Mouse (Mus musculus): ENCODE data around the gene Epb41l1. TPM values are rescaled to one million over a fixed set of nuclear protein-coding genes. Genes with fewer than 3 reads are reported as not detected.

Epb41l1 gene
- polyA plus RNA-seq, 1 experiment from 2014 or later = 2.1 TPM

DNA sequence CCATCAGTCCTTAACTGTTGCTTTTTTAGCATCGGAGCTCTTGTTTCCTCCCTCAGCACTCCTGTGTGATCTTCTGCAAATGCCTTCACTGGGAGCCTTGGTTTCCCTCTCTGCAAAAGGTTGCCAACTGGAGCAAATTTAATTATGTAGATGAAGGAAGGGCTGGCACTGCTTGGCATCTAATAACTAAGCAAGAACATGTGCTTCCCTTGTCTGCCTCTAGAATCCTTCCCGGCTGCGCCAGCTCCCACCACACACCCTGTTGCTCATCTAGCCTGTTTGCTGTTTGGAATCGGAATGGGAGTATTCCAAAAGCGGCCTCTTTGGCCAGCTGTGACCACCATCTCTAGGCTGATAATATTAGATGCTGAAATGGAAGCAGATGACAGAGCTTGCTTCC is 98.9 kb downstream of the Epb41l1 start:
- H3K36me3 ChIP-seq (ENCODE audit: control insufficient read depth, insufficient read depth, low read length) = peaks cover 3% of the 10 kb centered on the region; the same call in 1 of the 2 replicates
- no peaks in the 10 kb centered on the region for H3K27me3 ChIP-seq (ENCODE audit: control insufficient read depth, insufficient read depth, low read depth, low read length)
- no peak overlapping the region for H3K9ac ChIP-seq (ENCODE audit: low read length)
- WGBS = 83% methylated on average over 5 of the region's 5 CpGs
- ATAC-seq (ENCODE audit: low read depth) = no peak
- H3K4me1 ChIP-seq (replicated peaks; ENCODE audit: control insufficient read depth, insufficient read depth, low read length) = no peaks in the 10 kb centered on the region
- H3K27ac ChIP-seq (ENCODE audit: low read length) = no peak overlapping the region
- H3K4me2 ChIP-seq (ENCODE audit: low read depth, low read length) = no peak overlapping the region
- no peaks in the 10 kb centered on the region for H3K9me3 ChIP-seq (ENCODE audit: control insufficient read depth, low read length)
- H3K4me3 ChIP-seq (ENCODE audit: low read length) = no peak overlapping the region

DNA sequence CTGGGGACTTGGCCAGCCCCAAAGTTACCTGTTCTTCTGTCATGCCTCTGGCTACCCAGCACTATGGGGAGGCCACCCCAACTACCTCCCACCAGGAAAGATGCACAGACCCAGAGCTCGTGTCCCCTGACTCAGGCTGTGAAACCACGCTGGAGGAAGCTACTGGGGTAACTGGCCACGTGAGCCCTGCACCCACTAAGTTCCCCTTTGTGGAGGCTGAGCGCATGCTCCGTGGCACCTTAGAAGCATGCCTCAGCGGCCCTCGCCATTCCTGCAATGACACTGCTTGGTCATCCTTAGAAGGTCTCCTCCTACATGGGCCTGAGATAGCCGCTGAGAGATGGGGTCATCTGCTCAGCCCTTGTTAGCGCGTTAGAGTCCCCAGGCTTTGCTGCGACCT is 102.3 kb downstream of the Epb41l1 start:
- Histone ChIP-seq H3K4me1 (replicated peaks; ENCODE audit: control insufficient read depth, insufficient read depth, low read length) (no peaks in the 10 kb centered on the region), H3K4me2 (ENCODE audit: low read depth, low read length) (no peak overlapping the region), H3K27me3 (ENCODE audit: control insufficient read depth, insufficient read depth, low read depth, low read length) (no peaks in the 10 kb centered on the region), H3K9me3 (ENCODE audit: control insufficient read depth, low read length) (no peaks in the 10 kb centered on the region), H3K27ac (ENCODE audit: low read length) (no peak overlapping the region), H3K4me3 (ENCODE audit: low read length) (no peak overlapping the region), H3K36me3 (ENCODE audit: control insufficient read depth, insufficient read depth, low read length) (0 out of 2 replicates have a peak, but pooled peaks cover 2% of the 10 kb centered on the region), H3K9ac (ENCODE audit: low read length) (no peak overlapping the region)
- ATAC-seq (ENCODE audit: low read depth) = no peak
- WGBS = 87% methylated on average over 11 of the region's 11 CpGs

DNA sequence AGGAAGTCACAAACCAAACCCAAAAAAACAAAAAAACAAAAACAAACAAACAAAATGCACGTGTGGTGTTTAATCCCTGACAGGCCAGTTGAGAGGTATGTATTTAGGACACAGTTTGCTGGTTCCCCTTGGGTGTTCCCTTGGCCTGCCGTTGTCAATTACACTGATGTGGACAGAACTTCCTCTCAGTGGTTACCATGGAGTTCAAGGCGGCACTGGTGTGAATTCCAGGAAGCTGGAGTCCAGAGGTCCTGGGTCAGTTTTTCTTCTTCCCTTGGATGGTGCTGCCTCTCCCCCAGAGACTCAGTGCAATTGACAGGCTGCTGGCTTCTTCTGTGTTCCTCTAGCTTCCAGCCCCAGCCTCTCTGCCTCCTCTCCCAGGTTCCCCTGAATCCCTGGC is 103.4 kb downstream of the Epb41l1 start:
- 0 out of 2 replicates have a peak, but pooled peaks cover 2% of the 10 kb centered on the region for H3K36me3 ChIP-seq (ENCODE audit: control insufficient read depth, insufficient read depth, low read length)
- H3K4me3 ChIP-seq (ENCODE audit: low read length) = no peak overlapping the region
- no peak overlapping the region for H3K4me2 ChIP-seq (ENCODE audit: low read depth, low read length)
- H3K4me1 ChIP-seq (replicated peaks; ENCODE audit: control insufficient read depth, insufficient read depth, low read length) = no peaks in the 10 kb centered on the region
- ATAC-seq (ENCODE audit: low read depth) = no peak
- 26% methylated on average over 3 of the region's 3 CpGs for WGBS
- H3K9me3 ChIP-seq (ENCODE audit: control insufficient read depth, low read length) = no peaks in the 10 kb centered on the region
- no peak overlapping the region for H3K9ac ChIP-seq (ENCODE audit: low read length)
- H3K27ac ChIP-seq (ENCODE audit: low read length) = no peak overlapping the region
- no peaks in the 10 kb centered on the region for H3K27me3 ChIP-seq (ENCODE audit: control insufficient read depth, insufficient read depth, low read depth, low read length)

DNA sequence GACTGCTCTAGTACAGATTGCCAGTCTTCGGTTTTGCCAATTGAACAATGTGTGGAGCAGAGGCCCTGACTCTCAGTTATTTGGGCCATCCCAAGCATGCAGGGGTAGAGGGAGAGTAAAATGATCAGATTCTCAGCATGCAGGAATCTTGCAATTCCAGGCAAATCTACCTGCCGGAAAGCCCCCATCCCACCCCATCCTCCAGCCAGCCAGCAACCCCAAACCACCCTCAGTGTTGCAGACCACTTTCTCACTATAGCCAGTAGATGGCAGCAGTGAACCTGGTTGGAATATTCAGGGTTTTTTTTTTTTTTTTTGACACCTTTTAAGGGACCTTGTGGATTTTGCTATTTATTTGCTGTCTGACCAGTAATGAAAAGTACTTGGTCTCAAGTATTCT is 109.0 kb downstream of the Epb41l1 start:
- 57% methylated on average over 2 of the region's 2 CpGs for WGBS
- ATAC-seq (ENCODE audit: low read depth) = no peak

DNA sequence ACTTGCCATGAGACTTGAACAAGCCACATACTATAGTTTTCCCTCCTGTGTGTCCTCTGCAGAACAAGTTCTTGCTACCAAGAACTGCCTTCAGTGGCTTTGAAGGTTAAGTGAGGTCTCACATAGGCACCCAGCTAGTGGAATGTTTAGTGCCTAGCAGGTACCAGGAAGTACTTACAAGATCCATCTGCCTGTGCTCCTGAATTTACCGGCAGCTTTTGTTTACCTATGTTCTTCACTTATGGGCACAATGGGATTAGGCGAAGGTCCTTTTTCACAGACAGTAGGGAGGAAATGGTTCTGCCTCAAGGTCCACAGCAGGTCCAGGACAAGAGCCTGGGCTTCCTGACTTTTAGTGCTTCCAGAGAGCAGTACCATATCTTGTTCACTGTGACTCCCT is 112.5 kb downstream of the Epb41l1 start:
- no peaks in the 10 kb centered on the region for H3K27me3 ChIP-seq (ENCODE audit: control insufficient read depth, insufficient read depth, low read depth, low read length)
- no peaks in the 10 kb centered on the region for H3K9me3 ChIP-seq (ENCODE audit: control insufficient read depth, low read length)
- no peaks in the 10 kb centered on the region for H3K36me3 ChIP-seq (ENCODE audit: control insufficient read depth, insufficient read depth, low read length)
- no peak for ATAC-seq (ENCODE audit: low read depth)
- WGBS = 38% methylated on average over 2 of the region's 2 CpGs
- H3K4me1 ChIP-seq (replicated peaks; ENCODE audit: control insufficient read depth, insufficient read depth, low read length) = peaks cover 3% of the 10 kb centered on the region; the same call in 1 of the 2 replicates
- no peak overlapping the region for H3K9ac ChIP-seq (ENCODE audit: low read length)
- no peak overlapping the region for H3K4me3 ChIP-seq (ENCODE audit: low read length)
- H3K4me2 ChIP-seq (ENCODE audit: low read depth, low read length) = no peak overlapping the region
- H3K27ac ChIP-seq (ENCODE audit: low read length) = no peak overlapping the region

More for the DNA sequence above, 109.0 kb downstream of the Epb41l1 start:
- Histone ChIP-seq H3K36me3 (ENCODE audit: control insufficient read depth, insufficient read depth, low read length) (no peaks in the 10 kb centered on the region), H3K27me3 (ENCODE audit: control insufficient read depth, insufficient read depth, low read depth, low read length) (no peaks in the 10 kb centered on the region), H3K4me1 (replicated peaks; ENCODE audit: control insufficient read depth, insufficient read depth, low read length) (peaks cover 3% of the 10 kb centered on the region; the same call in 1 of the 2 replicates), H3K4me2 (ENCODE audit: low read depth, low read length) (no peak overlapping the region), H3K4me3 (ENCODE audit: low read length) (no peak overlapping the region), H3K9me3 (ENCODE audit: control insufficient read depth, low read length) (no peaks in the 10 kb centered on the region), H3K27ac (ENCODE audit: low read length) (no peak overlapping the region), H3K9ac (ENCODE audit: low read length) (no peak overlapping the region)

DNA sequence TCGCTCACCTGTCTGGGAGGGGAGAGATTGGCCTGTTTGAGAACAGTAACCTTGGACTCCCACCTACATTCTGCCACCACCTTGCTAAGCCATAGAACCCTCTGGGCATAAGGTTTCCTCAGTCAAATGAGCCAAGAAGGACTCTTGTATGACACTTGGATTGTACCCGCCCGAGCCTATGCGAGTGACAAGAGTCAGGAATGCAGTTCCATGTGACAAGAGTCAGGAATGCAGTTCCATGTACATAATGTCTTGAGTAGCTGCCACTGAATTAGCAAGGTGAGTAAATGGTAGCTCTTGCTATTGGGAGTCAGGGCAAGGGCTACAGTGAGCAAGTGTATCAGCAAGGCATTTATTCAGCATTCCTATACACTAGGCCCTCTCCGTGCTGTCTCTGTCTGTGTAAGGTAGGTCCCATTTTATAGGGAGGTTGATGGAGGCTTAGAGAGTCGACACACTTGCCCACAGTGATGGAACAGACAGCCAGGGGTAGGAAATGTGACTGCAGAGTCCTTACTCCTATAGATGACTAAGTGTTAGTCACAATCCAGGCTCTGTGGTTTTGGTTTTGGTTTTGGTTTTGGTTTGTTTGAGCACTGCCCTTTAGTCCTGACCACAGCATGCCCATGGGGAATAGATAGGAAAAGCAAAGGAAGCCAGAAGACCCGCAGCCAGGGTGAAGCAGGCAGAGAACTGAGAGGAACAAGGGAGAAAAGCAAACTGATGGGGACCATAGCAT is 118.3 kb downstream of the Epb41l1 start:
- WGBS = 57% methylated on average over 7 of the region's 7 CpGs
- no peaks in the 10 kb centered on the region for H3K9me3 ChIP-seq (ENCODE audit: control insufficient read depth, low read length)
- H3K27ac ChIP-seq (ENCODE audit: low read length) = no peak overlapping the region; the same call in 1 of the 2 replicates
- ATAC-seq (ENCODE audit: low read depth) = peak; percentile 70
- H3K9ac ChIP-seq (ENCODE audit: low read length) = no peak overlapping the region
- H3K4me1 ChIP-seq (replicated peaks; ENCODE audit: control insufficient read depth, insufficient read depth, low read length) = no peaks in the 10 kb centered on the region
- H3K27me3 ChIP-seq (ENCODE audit: control insufficient read depth, insufficient read depth, low read depth, low read length) = no peaks in the 10 kb centered on the region
- H3K4me2 ChIP-seq (ENCODE audit: low read depth, low read length) = no peak overlapping the region
- H3K4me3 ChIP-seq (ENCODE audit: low read length) = no peak overlapping the region
- H3K36me3 ChIP-seq (ENCODE audit: control insufficient read depth, insufficient read depth, low read length) = no peaks in the 10 kb centered on the region

DNA sequence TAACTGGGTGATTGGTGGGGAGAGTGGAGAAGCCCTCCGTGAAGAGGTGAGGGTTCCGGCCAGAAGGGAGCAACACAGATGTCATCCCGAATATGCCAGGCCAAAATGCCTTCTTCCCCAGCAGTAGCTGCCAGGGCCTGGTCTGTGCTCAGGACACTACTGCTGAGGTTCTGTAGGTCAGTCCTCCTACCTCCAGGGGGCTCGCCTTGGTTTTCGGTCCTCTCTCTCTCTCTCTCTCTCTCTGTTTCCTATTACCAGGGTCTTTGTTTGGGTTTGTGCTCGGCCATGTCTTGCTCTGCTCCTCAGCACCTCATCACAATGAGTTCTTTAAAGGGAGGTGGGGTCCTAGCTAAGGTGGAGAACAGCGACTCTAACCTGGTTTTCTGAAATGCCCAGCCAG is 120.3 kb downstream of the Epb41l1 start:
- no peak overlapping the region for H3K9ac ChIP-seq (ENCODE audit: low read length)
- no peak for ATAC-seq (ENCODE audit: low read depth)
- H3K36me3 ChIP-seq (ENCODE audit: control insufficient read depth, insufficient read depth, low read length) = no peaks in the 10 kb centered on the region
- no peak overlapping the region for H3K4me3 ChIP-seq (ENCODE audit: low read length)
- H3K27me3 ChIP-seq (ENCODE audit: control insufficient read depth, insufficient read depth, low read depth, low read length) = no peaks in the 10 kb centered on the region
- 83% methylated on average over 7 of the region's 7 CpGs for WGBS
- no peaks in the 10 kb centered on the region for H3K4me1 ChIP-seq (replicated peaks; ENCODE audit: control insufficient read depth, insufficient read depth, low read length)
- H3K4me2 ChIP-seq (ENCODE audit: low read depth, low read length) = no peak overlapping the region
- no peak overlapping the region for H3K27ac ChIP-seq (ENCODE audit: low read length)
- no peaks in the 10 kb centered on the region for H3K9me3 ChIP-seq (ENCODE audit: control insufficient read depth, low read length)

DNA sequence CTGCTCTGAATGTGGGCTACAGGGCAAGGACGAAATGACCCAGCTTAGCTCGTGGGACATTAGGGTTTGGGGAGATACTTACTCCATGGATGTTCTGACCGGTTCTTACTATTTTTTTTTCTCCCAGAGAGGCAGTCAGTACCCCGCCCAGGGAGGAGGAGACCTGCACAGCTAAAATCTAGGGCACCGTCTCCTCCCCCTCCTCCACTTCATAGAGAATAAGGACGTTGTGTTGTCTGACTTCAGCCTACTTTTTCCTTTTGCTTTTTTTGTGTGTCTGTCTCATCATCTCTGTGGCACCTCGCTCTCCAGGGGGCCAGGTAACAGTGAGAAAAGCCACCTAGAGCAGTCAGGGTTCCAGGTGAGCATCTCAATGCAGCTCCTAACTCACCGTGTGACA is 121.7 kb downstream of the Epb41l1 start:
- no peak overlapping the region for H3K4me3 ChIP-seq (ENCODE audit: low read length)
- WGBS = 78% methylated on average over 8 of the region's 8 CpGs
- peaks cover 3% of the 10 kb centered on the region; the same call in 1 of the 2 replicates for H3K4me1 ChIP-seq (replicated peaks; ENCODE audit: control insufficient read depth, insufficient read depth, low read length)
- no peak overlapping the region for H3K27ac ChIP-seq (ENCODE audit: low read length)
- H3K9me3 ChIP-seq (ENCODE audit: control insufficient read depth, low read length) = no peaks in the 10 kb centered on the region
- H3K36me3 ChIP-seq (ENCODE audit: control insufficient read depth, insufficient read depth, low read length) = no peaks in the 10 kb centered on the region
- no peak overlapping the region for H3K4me2 ChIP-seq (ENCODE audit: low read depth, low read length)
- no peaks in the 10 kb centered on the region for H3K27me3 ChIP-seq (ENCODE audit: control insufficient read depth, insufficient read depth, low read depth, low read length)
- no peak overlapping the region for H3K9ac ChIP-seq (ENCODE audit: low read length)
- ATAC-seq (ENCODE audit: low read depth) = no peak

DNA sequence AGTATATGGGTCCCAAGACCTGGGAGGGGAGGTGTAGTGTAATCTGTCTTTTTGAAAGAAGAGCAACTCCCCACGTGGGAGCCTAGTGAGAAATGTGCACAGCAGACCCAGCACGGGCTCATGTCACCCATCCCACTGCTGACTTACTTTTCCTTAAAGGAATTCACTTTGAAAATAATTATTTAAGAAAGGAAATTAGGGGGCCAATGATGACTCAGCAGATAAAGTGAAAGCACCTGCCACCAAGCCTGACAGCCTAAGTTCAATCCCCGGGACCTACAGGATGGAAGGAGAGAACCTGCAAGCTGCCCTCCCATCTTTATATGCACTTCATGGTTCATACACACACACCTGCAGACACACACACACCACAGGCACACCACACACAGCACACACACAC is 123.1 kb downstream of the Epb41l1 start:
- no peak overlapping the region for H3K4me2 ChIP-seq (ENCODE audit: low read depth, low read length)
- no peak overlapping the region for H3K27ac ChIP-seq (ENCODE audit: low read length)
- ATAC-seq (ENCODE audit: low read depth) = no peak
- no peaks in the 10 kb centered on the region for H3K9me3 ChIP-seq (ENCODE audit: control insufficient read depth, low read length)
- 70% methylated on average over 3 of the region's 3 CpGs for WGBS
- no peaks in the 10 kb centered on the region for H3K36me3 ChIP-seq (ENCODE audit: control insufficient read depth, insufficient read depth, low read length)
- H3K4me1 ChIP-seq (replicated peaks; ENCODE audit: control insufficient read depth, insufficient read depth, low read length) = peaks cover 8% of the 10 kb centered on the region
- no peak overlapping the region for H3K4me3 ChIP-seq (ENCODE audit: low read length)
- H3K27me3 ChIP-seq (ENCODE audit: control insufficient read depth, insufficient read depth, low read depth, low read length) = no peaks in the 10 kb centered on the region
- H3K9ac ChIP-seq (ENCODE audit: low read length) = no peak overlapping the region
